Mouse (Mus musculus): Measurements from ENCODE around the gene Gm10436.
"Not testable (repeated sequence)": the region's sequence is repeated elsewhere in the genome, so short reads cannot be mapped to it uniquely, and the experiment has no call there.

The Gm10436 gene

DNA sequence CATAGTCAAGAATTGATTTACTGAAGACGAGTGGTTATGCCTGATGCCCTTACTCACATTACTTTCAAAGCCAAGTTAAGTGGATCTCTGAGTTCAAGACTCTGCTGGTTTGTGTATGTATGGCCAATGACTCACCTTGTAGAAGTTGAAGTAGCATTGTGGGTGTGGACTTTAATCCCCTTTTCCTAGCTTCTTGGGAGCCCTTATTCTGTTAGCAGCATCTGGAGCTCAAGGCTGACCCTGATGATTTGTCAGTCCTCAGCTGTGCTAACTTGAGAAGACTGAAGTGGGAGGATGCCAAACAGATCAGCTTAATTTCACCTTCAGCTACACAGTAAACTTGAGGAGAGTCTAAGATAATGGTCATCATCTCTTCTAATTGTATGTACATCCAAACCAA lies at the start of gene Gm10436:
TSS of gene Gm10436 (minus strand) at position 101 of the 400 bp plus-strand sequence.
- not testable (repeated sequence) for DNase-seq (ENCODE audit: low read depth, low spot score)

DNA sequence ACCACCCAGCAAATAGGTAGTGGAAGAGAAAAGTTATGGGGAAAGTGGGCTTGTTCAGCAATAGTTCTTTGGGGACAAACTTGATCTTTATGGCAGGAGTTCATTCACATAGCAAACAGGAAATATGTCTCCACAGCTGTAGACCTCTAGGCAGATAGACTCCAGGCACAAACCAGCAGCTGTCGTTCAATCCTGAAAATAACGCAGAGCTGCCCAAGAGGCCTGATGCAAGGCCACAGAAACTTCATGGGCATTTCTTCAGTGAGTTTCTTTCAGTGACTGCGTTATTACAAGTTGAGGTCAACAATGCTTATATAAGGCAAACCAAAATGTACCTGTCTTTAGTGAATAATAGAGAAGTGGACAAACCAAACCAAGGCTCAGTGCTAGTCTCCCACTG lies 37.5 kb upstream of the Gm10436 start:
- no peak for DNase-seq (ENCODE audit: low read depth, low spot score)

GRCm38 (mm10) chr12:88218059-88218458 lies 36.2 kb upstream of the Gm10436 start:
- not testable (repeated sequence) for DNase-seq (ENCODE audit: low read depth, low spot score)

GRCm38 (mm10) chr12:88214641-88215040 lies 32.7 kb upstream of the Gm10436 start:
- DNase-seq (ENCODE audit: low read depth, low spot score), result no peak

DNA sequence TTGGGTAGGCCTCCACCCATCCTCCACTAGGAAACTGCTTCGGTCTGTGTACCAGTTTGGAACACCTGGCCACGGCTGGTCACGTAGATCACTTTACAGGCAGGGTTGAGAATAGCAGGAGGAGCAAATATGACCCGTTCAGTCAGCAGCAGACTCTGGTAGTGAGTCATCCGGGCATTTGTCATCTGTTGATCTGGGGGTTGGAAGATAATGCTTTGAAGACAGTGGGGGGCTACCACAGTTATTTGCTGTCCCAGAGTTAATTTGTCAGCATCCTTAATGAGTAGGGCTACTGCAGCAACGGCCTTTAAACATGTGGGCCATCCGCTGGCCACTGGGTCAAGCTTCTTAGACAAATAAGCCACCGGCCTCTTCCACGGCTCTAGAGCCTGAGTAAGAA lies 29.6 kb upstream of the Gm10436 start:
- not testable (repeated sequence) for DNase-seq (ENCODE audit: low read depth, low spot score)

DNA sequence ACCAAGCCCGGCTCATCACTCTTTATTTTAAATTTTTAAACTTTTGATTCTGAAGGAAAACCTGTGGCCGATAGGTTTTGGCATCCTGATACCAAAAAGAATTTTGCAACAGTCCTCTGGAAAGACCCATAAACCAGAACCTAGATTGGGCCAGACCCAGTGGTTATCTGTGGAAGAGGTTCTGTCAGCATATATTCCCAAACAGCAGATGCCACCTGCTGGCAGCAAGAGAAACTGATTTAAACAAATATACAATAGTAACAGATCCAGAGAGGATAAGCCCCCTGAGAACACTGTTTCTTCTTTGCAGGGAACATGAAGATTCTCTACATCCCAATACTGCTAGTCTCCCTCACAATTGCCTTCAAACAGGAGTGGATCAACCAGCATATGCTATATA lies 20.9 kb upstream of the Gm10436 start:
- DNase-seq (ENCODE audit: low read depth, low spot score), result no peak
